Mouse (Mus musculus) left cerebral cortex, adult 11 months (tissue): Measurements from ENCODE around the gene Slc7a11.

Source experiments
- DNase-seq: peaks from one replicate; pipeline ENCODE4 v3.0.0; 2022; ENCODE audit warnings: low spot score

Slc7a11 gene

GRCm38 (mm10) chr3:50405915-50406314 is 37.5 kb downstream of the Slc7a11 start:
- DNase-seq, result no peak

GRCm38 (mm10) chr3:50388786-50389185 is 54.6 kb downstream of the Slc7a11 start:
- no peak for DNase-seq

GRCm38 (mm10) chr3:50388288-50388687 is 55.1 kb downstream of the Slc7a11 start:
- DNase-seq, result no peak

GRCm38 (mm10) chr3:50387280-50387679 is 56.1 kb downstream of the Slc7a11 start:
- no peak for DNase-seq

GRCm38 (mm10) chr3:50386561-50387221 is 56.7 kb downstream of the Slc7a11 start:
- no peak for DNase-seq

- DNase-seq, result no peak
These were observed 57.3 kb downstream of the Slc7a11 start for GRCm38 (mm10) chr3:50386066-50386465.

- no peak for DNase-seq
These were observed 60.7 kb downstream of the Slc7a11 start for GRCm38 (mm10) chr3:50382729-50383128.

GRCm38 (mm10) chr3:50381861-50382693 is 61.3 kb downstream of the Slc7a11 start:
- DNase-seq, result no peak

- DNase-seq, result peak; percentile 74
These were observed 62.1 kb downstream of the Slc7a11 start for GRCm38 (mm10) chr3:50381160-50381860.

GRCm38 (mm10) chr3:50379942-50380341 is 63.5 kb downstream of the Slc7a11 start:
- no peak for DNase-seq

GRCm38 (mm10) chr3:50375477-50375876 is 67.9 kb downstream of the Slc7a11 start:
- DNase-seq, result no peak

GRCm38 (mm10) chr3:50369791-50370190 is 73.6 kb downstream of the Slc7a11 start:
- no peak for DNase-seq

GRCm38 (mm10) chr3:50367175-50367574 is 76.2 kb downstream of the Slc7a11 start:
- no peak for DNase-seq

GRCm38 (mm10) chr3:50363659-50364058 is 79.8 kb downstream of the Slc7a11 start:
- DNase-seq, result no peak

GRCm38 (mm10) chr3:50347081-50347480 is 96.3 kb downstream of the Slc7a11 start:
- no peak for DNase-seq

- DNase-seq, result no peak
These were observed 99.0 kb downstream of the Slc7a11 start for GRCm38 (mm10) chr3:50344411-50344810.

GRCm38 (mm10) chr3:50324524-50324923 is 118.9 kb downstream of the Slc7a11 start:
- DNase-seq, result no peak

- DNase-seq, result no peak
These were observed 119.5 kb downstream of the Slc7a11 start for GRCm38 (mm10) chr3:50323881-50324280.

GRCm38 (mm10) chr3:50320862-50321261 is 122.6 kb downstream of the Slc7a11 start:
- no peak for DNase-seq

- DNase-seq, result no peak
These were observed 125.3 kb downstream of the Slc7a11 start for GRCm38 (mm10) chr3:50318074-50318473.

GRCm38 (mm10) chr3:50313816-50314215 is 129.6 kb downstream of the Slc7a11 start:
- DNase-seq, result no peak
